Mouse (Mus musculus): ENCODE data around the gene Pip5kl1.

GRCm38 (mm10) chr2:32528326-32528725 lies 46.3 kb upstream of the Pip5kl1 start:
- no peak for TF ChIP-seq CTCF (IDR thresholded peaks at IDR 0.05; ENCODE audit: control insufficient read depth, insufficient read depth, low read length)
- no peak for TF ChIP-seq POLR2A (IDR thresholded peaks at IDR 0.05; ENCODE audit: borderline replicate concordance, control insufficient read depth, low read depth, low read length)

All from bone marrow, adult 2 months (tissue).